Mouse (Mus musculus) liver, embryonic 14.5 days (tissue): Measurements from ENCODE around the gene B9d1.

Experiments used
- CTCF ChIP-seq: IDR thresholded peaks from 2 replicates; pipeline ENCODE4 v1.5.1; 2016; ENCODE audit warnings: antibody characterized with exemption, low read depth, control low read depth
- EP300 ChIP-seq: IDR thresholded peaks from 2 replicates; pipeline ENCODE4 v1.6.1; 2016; ENCODE audit warnings: antibody characterized with exemption, low read depth

GRCm38 (mm10) chr11:61517971-61518370, 13.0 kb downstream of the B9d1 start:
- TF ChIP-seq CTCF = no peak
- no peak for TF ChIP-seq EP300
